Mouse (Mus musculus) liver, postnatal 0 days (tissue): Measurements from ENCODE around the gene Neurod4. TPM values are rescaled to one million over a fixed set of nuclear protein-coding genes. Genes with fewer than 3 reads are reported as not detected.
A peak's percentile ranks its signal among the peaks of the same experiment; 100 is the strongest.

ENCODE experiments used
- ATAC-seq: fragments of 200-750 bp; cut with Nextera tagmentation; 2 replicates; pipeline ENCODE4 v1.8.0; 2017; ENCODE audit warnings: mild to moderate bottlenecking, moderate library complexity
- DNase-seq: peaks from one replicate; pipeline ENCODE4 v3.0.0-alpha.2; 2016
- H3K27ac ChIP-seq: fragments of 300-500 bp; sonication (generic); 2 replicates; pipeline ENCODE4 v1.5.1; 2014; ENCODE audit warnings: antibody characterized with exemption, moderate library complexity, mild to moderate bottlenecking, low read depth
- H3K27me3 ChIP-seq: fragments of 300-500 bp; sonication (generic); 2 replicates; pipeline ENCODE4 v1.6.1; 2014; ENCODE audit warnings: low read length, control low read depth, mixed read lengths; ENCODE audit not compliant: insufficient read depth
- H3K36me3 ChIP-seq: fragments of 300-500 bp; sonication (generic); replicated peaks from 2 replicates; pipeline ENCODE4 v1.6.1; 2014; ENCODE audit warnings: mild to moderate bottlenecking, control low read depth, low read length, moderate library complexity, mixed read lengths; ENCODE audit not compliant: insufficient read depth
- H3K4me1 ChIP-seq: fragments of 300-500 bp; sonication (generic); 2 replicates; pipeline ENCODE4 v1.6.1; 2014; ENCODE audit warnings: antibody characterized with exemption, mild to moderate bottlenecking, control low read depth; ENCODE audit not compliant: insufficient read depth
- H3K4me2 ChIP-seq: fragments of 300-500 bp; sonication (generic); 2 replicates; pipeline ENCODE4 v1.6.1; 2014; ENCODE audit warnings: low read depth, mild to moderate bottlenecking, low read length, moderate library complexity, mixed read lengths
- H3K4me3 ChIP-seq: fragments of 300-500 bp; sonication (generic); 2 replicates; pipeline ENCODE4 v1.5.1; 2014; ENCODE audit warnings: low read depth, low read length
- H3K9ac ChIP-seq: fragments of 300-500 bp; sonication (generic); replicated peaks from 2 replicates; pipeline ENCODE4 v1.6.1; 2014; ENCODE audit warnings: mild to moderate bottlenecking, moderate library complexity
- H3K9me3 ChIP-seq: fragments of 300-500 bp; sonication (generic); 2 replicates; pipeline ENCODE4 v1.6.1; 2016; ENCODE audit warnings: mild to moderate bottlenecking, control low read depth, low read length, mixed read lengths
- CTCF ChIP-seq: sonication (generic); IDR thresholded peaks from 2 replicates; pipeline ENCODE4 v1.5.1; 2016; ENCODE audit warnings: antibody characterized with exemption, low read depth
- EP300 ChIP-seq: IDR thresholded peaks from 2 replicates; pipeline ENCODE4 v1.6.1; 2016; ENCODE audit warnings: antibody characterized with exemption, low read depth, mild to moderate bottlenecking
- WGBS: fragments of 180-500 bp; shearing (Covaris S2); extraction: QIAGEN DNeasy Blood & Tissue Kit; methylation state at CpG from one replicate; pipeline ENCODE4 v1.1.7; 2014; ENCODE audit not compliant: insufficient replicate concordance; 5-methylcytosine and 5-hydroxymethylcytosine counted together
- polyA plus RNA-seq: library from polyadenylated mRNA; unstranded; fragments of >200 nt; fragmentation: Nextera tagmentation; extraction: Ambion mirVana; gene quantifications from 2 replicates; pipeline ENCODE4 v1.2.1, GENCODE M21; 2015

Neurod4 gene
- polyA plus RNA-seq, 1 experiment from 2014 or later = not detected

DNA sequence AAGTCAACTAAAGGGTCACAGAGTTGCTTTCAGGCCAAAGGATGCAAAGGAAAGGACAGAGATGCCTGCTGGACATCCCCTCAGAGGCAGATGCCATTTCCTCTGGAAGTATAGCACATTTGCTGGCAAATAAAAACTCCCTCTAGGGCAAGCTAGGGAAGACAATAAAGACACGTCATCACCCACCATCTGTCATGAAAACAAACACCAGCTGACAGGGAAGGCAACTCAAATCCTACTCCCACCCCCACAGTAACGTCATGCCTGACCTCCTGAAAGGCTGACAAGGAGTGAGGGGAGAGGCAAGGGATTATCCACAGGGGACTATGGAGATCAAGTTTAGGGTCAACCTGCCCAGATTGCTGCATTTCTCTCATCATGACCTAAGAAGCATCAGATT, 35.8 kb downstream of the Neurod4 start:
- no peak overlapping the region for H3K27ac ChIP-seq
- 4% methylated on average over 2 of the region's 2 CpGs for WGBS

DNA sequence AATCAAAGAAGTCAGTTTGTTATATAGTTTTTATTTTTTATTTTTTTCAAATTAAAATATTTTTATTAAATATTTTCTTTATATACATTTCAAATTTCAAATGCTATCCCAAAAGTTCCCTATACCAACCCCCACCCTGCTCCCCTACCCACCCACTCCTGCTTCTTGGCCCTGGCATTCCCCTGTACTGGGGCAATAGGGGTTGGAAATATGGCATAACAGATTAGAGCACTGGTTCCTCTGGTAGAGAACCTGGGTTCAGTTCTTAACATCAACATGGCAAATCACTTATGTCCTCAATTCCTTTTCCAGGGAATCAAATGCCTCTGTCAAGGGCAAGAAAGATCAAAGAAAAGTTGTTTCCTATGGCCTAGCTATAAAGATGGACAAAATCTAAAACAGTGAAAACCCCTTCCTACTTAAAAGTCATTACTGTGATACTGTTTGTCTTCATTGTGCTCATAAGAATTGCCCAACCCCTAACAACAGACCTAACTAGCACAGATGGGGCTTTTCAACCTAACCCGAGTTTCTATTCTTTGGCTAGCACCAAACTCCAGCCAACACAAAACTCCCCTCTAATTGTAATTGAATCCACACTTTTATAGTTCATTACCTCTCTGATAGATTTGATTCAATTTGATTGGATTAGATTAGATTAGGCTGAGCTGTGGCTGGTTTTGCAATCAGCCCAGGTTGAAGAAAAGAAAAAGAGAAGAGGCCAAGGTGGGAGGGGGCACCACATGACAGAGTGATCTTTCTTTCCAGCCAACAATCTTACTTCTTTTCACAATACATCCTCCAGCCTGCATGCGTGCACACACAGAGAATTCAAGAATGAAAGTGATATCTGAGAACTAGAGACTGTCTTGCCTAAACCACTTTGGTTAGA, 41.5 kb downstream of the Neurod4 start:
- Histone ChIP-seq H3K9me3 (no peaks in the 10 kb centered on the region), H3K27ac (no peak overlapping the region), H3K9ac (no peak overlapping the region), H3K4me3 (no peak overlapping the region), H3K36me3 (no peaks in the 10 kb centered on the region), H3K4me1 (no peaks in the 10 kb centered on the region), H3K27me3 (no peaks in the 10 kb centered on the region), H3K4me2 (no peak overlapping the region)
- no peak for TF ChIP-seq EP300
- no peak for TF ChIP-seq CTCF
- 56% methylated on average over 2 of the region's 2 CpGs for WGBS
- ATAC-seq (no peak), DNase-seq (no peak)

More for the DNA sequence above, 35.8 kb downstream of the Neurod4 start:
- Histone ChIP-seq H3K27me3 (no peaks in the 10 kb centered on the region), H3K4me3 (no peak overlapping the region), H3K4me2 (no peak overlapping the region), H3K9me3 (no peaks in the 10 kb centered on the region), H3K36me3 (no peaks in the 10 kb centered on the region), H3K4me1 (no peaks in the 10 kb centered on the region), H3K9ac (no peak overlapping the region)
- TF ChIP-seq EP300 (no peak), CTCF (no peak)
- ATAC-seq (no peak), DNase-seq (no peak)

DNA sequence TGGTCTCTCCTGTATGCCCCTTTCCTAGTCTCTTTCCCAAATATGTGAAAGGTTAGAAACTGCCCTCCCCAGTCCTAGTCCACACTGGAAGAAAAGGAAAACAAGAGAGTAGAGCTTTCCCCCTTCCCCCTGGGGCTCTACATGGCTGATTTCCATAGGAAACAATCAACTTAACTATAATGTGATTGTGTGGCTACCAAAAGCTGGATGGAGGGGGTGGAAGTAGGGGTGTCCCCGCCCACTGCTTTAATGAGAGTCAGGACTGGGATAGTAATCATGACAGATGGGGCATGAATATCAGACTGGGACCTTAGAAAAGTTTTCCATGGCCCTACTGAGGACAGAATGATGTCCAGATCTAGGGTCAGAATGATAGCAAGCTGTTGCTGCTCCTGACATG, 45.5 kb downstream of the Neurod4 start:
- Histone ChIP-seq H3K27me3 (no peaks in the 10 kb centered on the region), H3K4me3 (no peak overlapping the region), H3K4me1 (no peaks in the 10 kb centered on the region), H3K27ac (no peak overlapping the region), H3K9ac (no peak overlapping the region), H3K4me2 (no peak overlapping the region), H3K36me3 (no peaks in the 10 kb centered on the region), H3K9me3 (no peaks in the 10 kb centered on the region)
- 28% methylated on average over 1 of the region's 1 CpGs for whole genome bisulfite sequencing
- ATAC-seq = no peak
- TF ChIP-seq CTCF (no peak), EP300 (no peak)
- DNase-seq = no peak

DNA sequence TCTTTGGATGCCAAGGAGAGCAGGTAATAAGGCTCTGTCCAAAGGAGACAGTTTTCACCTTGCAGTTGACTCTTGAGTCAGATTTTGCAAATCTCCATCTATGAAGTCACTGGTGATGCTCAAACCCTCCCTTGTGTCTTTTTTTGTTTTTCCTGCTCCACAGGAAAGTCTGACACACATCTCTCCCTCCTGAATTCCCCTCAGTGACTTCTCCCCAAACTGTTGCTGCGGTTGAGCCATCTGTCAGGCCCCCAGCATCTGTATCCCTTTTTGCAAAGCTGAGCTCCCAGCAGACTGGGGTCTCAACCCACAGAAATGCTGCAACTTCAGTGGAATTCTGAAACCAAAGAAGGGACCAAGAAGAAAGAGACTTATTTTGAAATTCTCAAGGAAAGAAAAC, 47.9 kb downstream of the Neurod4 start:
- no peak overlapping the region for H3K27ac ChIP-seq
- H3K9me3 ChIP-seq = no peaks in the 10 kb centered on the region
- no peaks in the 10 kb centered on the region for H3K27me3 ChIP-seq
- H3K36me3 ChIP-seq = no peaks in the 10 kb centered on the region
- H3K4me3 ChIP-seq = no peak overlapping the region
- no peak overlapping the region for H3K9ac ChIP-seq
- no peaks in the 10 kb centered on the region for H3K4me1 ChIP-seq
- DNase-seq (no peak), ATAC-seq (no peak)
- TF ChIP-seq CTCF (no peak), EP300 (no peak)
- 71% methylated on average over 1 of the region's 1 CpGs for whole genome bisulfite sequencing
- H3K4me2 ChIP-seq = no peak overlapping the region

DNA sequence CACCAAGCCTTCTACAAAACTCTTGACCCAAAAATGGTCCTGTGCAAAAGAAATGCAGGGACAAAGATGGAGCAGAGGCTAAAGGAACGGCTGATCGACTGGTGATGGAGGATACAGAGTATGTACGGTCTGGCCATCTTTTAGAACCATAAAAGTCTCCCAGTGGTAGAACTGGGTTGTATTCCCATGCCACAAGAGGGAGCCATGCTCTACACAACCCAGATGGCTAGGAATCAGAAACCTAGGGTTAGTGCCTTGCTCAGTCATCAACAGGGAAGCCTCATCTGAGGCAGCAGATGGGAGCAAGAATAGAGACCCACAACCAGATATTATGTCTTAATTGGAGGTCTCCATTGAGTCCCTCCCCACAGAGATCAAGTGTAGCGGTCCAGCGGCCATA, 50.5 kb downstream of the Neurod4 start:
- 0 out of 2 replicates have a peak, but pooled peaks have one; percentile 16 for TF ChIP-seq CTCF
- no peak for TF ChIP-seq EP300
- Histone ChIP-seq H3K4me3 (no peak overlapping the region), H3K9me3 (no peaks in the 10 kb centered on the region), H3K27me3 (no peaks in the 10 kb centered on the region), H3K4me2 (no peak overlapping the region), H3K27ac (no peak overlapping the region), H3K9ac (no peak overlapping the region), H3K36me3 (no peaks in the 10 kb centered on the region), H3K4me1 (no peaks in the 10 kb centered on the region)
- ATAC-seq = no peak
- no peak for DNase-seq
- WGBS = 75% methylated on average over 5 of the region's 5 CpGs

DNA sequence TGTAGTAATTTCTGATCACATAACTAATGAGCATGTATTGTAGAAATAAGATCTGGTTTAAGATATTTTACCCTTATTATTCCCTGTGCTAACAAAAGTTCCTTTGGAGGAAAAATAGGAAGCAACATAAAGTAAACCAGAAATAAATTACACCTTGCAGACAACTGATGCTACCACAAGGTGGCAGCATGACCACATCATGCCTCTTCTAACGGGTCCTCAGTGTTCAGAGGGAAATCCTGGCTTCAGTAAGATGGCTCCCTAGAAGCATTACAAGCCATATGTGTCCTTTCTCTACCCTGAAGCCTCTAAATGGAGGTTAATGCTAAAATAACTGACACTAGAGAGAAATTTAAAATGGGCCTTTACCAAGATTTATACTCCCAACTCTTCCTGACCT, 51.8 kb downstream of the Neurod4 start:
- Histone ChIP-seq H3K9ac (no peak overlapping the region), H3K4me3 (no peak overlapping the region), H3K9me3 (no peaks in the 10 kb centered on the region), H3K27ac (no peak overlapping the region), H3K36me3 (no peaks in the 10 kb centered on the region), H3K4me2 (no peak overlapping the region), H3K27me3 (no peaks in the 10 kb centered on the region), H3K4me1 (no peaks in the 10 kb centered on the region)
- TF ChIP-seq CTCF (peak; percentile 88), EP300 (no peak)
- 3% methylated on average over 1 of the region's 1 CpGs for WGBS
- DNase-seq (peak; percentile 57), ATAC-seq (peak; percentile 62)
